Mouse (Mus musculus) hindbrain, embryonic 10.5 days (tissue): ENCODE data around the gene Iqca. TPM values are rescaled to one million over a fixed set of nuclear protein-coding genes. Genes with fewer than 3 reads are reported as not detected.

ENCODE experiments used
- DNase-seq: peaks from one replicate; pipeline ENCODE4 v3.0.0-alpha.2; 2017; ENCODE audit warnings: low spot score
- H3K27ac ChIP-seq: fragments of 300-500 bp; sonication (generic); 2 replicates; pipeline ENCODE4 v1.5.1; 2016; ENCODE audit warnings: mild to moderate bottlenecking, moderate library complexity
- H3K27me3 ChIP-seq: fragments of 300-500 bp; sonication (generic); 2 replicates; pipeline ENCODE4 v1.6.1; 2016; ENCODE audit warnings: mild to moderate bottlenecking; ENCODE audit not compliant: poor library complexity, insufficient read depth, severe bottlenecking
- H3K36me3 ChIP-seq: fragments of 300-500 bp; sonication (generic); 2 replicates; pipeline ENCODE4 v1.6.1; 2016; ENCODE audit warnings: mild to moderate bottlenecking, moderate library complexity
- H3K4me1 ChIP-seq: fragments of 300-500 bp; sonication (generic); replicated peaks from 2 replicates; pipeline ENCODE4 v1.6.1; 2016; ENCODE audit warnings: mild to moderate bottlenecking
- H3K4me3 ChIP-seq: fragments of 300-500 bp; sonication (generic); 2 replicates; pipeline ENCODE4 v1.5.1; 2016; ENCODE audit warnings: mild to moderate bottlenecking, moderate library complexity
- H3K9me3 ChIP-seq: fragments of 300-500 bp; sonication (generic); 2 replicates; pipeline ENCODE4 v1.6.1; 2016; ENCODE audit warnings: mild to moderate bottlenecking, moderate library complexity
- WGBS: fragments of 180-500 bp; shearing (Covaris S2); methylation state at CpG from one replicate; pipeline ENCODE4 v1.1.7; 2016; 5-methylcytosine and 5-hydroxymethylcytosine counted together
- polyA plus RNA-seq: library from polyadenylated mRNA; unstranded; fragments of >200 nt; fragmentation: Nextera tagmentation; extraction: Ambion mirVana; gene quantifications from 2 replicates; pipeline ENCODE4 v1.2.1, GENCODE M21; 2016

Iqca gene
- polyA plus RNA-seq, 1 experiment from 2014 or later: 1.4 TPM

GRCm38 (mm10) chr1:90177565-90177964 lies 24.4 kb upstream of the Iqca start:
- H3K9me3 ChIP-seq: no peaks in the 10 kb centered on the region
- no peaks in the 10 kb centered on the region for H3K27me3 ChIP-seq
- H3K36me3 ChIP-seq: no peaks in the 10 kb centered on the region
- H3K4me3 ChIP-seq: no peak overlapping the region
- DNase-seq: no peak
- H3K27ac ChIP-seq: no peak overlapping the region
- H3K4me1 ChIP-seq: peaks cover 21% of the 10 kb centered on the region

GRCm38 (mm10) chr1:90176223-90176622 lies 23.0 kb upstream of the Iqca start:
- 85% methylated on average over 7 of the region's 7 CpGs for WGBS
- H3K36me3 ChIP-seq: no peaks in the 10 kb centered on the region

GRCm38 (mm10) chr1:90174338-90174737 lies 21.1 kb upstream of the Iqca start:
- no peak overlapping the region for H3K27ac ChIP-seq

More at GRCm38 (mm10) chr1:90176223-90176622, 23.0 kb upstream of the Iqca start:
- no peaks in the 10 kb centered on the region for H3K9me3 ChIP-seq
- H3K27ac ChIP-seq: 0 out of 2 replicates have a peak overlapping the region, but pooled peaks have one; percentile 24
- DNase-seq: no peak
- peaks cover 14% of the 10 kb centered on the region for H3K4me1 ChIP-seq
- no peaks in the 10 kb centered on the region for H3K27me3 ChIP-seq
- no peak overlapping the region for H3K4me3 ChIP-seq

DNA sequence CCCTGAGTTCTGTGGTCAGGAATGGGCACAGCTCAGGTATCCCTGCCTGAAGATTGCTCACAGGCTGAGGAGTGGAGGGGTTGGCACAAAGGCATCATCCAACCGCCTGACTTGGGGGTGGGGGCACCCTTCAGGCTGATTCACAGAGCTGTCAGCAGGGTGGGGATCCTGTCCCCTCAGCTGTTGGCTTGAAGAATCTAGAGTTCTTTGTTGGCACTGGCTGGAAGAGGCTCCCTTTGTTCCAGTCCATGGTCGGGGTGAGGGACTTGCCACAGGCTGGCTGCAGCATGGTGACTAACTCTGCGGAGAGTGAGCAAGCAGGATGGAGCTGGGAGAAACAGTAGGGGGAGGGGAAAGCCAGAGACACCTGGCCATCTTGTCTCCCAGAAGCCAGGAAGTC lies 11.1 kb upstream of the Iqca start:
- H3K36me3 ChIP-seq: no peaks in the 10 kb centered on the region
- WGBS: 43% methylated on average over 3 of the region's 3 CpGs
- H3K27ac ChIP-seq: peak overlapping the region; percentile 78
- H3K27me3 ChIP-seq: no peaks in the 10 kb centered on the region
- H3K4me1 ChIP-seq: peaks cover 24% of the 10 kb centered on the region
- no peak overlapping the region for H3K4me3 ChIP-seq
- H3K9me3 ChIP-seq: no peaks in the 10 kb centered on the region
- DNase-seq: no peak

More at GRCm38 (mm10) chr1:90174338-90174737, 21.1 kb upstream of the Iqca start:
- Histone ChIP-seq H3K4me3 (no peak overlapping the region), H3K4me1 (peaks cover 14% of the 10 kb centered on the region), H3K9me3 (no peaks in the 10 kb centered on the region), H3K36me3 (no peaks in the 10 kb centered on the region), H3K27me3 (no peaks in the 10 kb centered on the region)
- no peak for DNase-seq
- WGBS: 51% methylated on average over 8 of the region's 8 CpGs

GRCm38 (mm10) chr1:90163161-90163560 lies 10.0 kb upstream of the Iqca start:
- Histone ChIP-seq H3K4me3 (no peak overlapping the region), H3K27me3 (no peaks in the 10 kb centered on the region), H3K36me3 (no peaks in the 10 kb centered on the region), H3K27ac (peak overlapping the region; percentile 66), H3K9me3 (no peaks in the 10 kb centered on the region), H3K4me1 (peaks cover 24% of the 10 kb centered on the region)
- no peak for DNase-seq
- 84% methylated on average over 7 of the region's 7 CpGs for WGBS

- no peak for DNase-seq
- Histone ChIP-seq H3K27ac (peak overlapping the region; percentile 66), H3K27me3 (no peaks in the 10 kb centered on the region), H3K4me1 (peaks cover 24% of the 10 kb centered on the region), H3K36me3 (no peaks in the 10 kb centered on the region), H3K4me3 (no peak overlapping the region), H3K9me3 (no peaks in the 10 kb centered on the region)
- 63% methylated on average over 13 of the region's 13 CpGs for WGBS
Measured at GRCm38 (mm10) chr1:90162379-90162857, 9.2 kb upstream of the Iqca start.

DNA sequence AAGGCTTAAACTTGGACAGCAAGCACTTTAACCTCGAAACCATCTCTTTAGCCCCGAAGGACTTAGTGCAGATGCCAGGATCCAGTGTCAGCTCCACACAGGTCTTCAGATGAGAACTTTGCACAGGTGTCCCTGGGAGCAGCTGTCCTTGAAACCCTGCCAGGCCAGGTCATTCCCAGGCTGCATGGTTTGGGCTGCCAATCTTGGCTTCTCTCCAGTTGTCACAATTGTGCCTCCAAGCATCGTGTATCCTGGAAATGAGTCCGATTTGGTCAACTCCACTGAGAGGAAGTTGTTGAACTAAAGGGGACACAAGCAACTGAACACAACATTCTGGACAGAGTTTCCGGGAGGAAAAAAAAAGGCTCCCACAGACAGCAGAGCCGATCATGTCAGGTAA lies 8.4 kb upstream of the Iqca start:
- Histone ChIP-seq H3K9me3 (no peaks in the 10 kb centered on the region), H3K27ac (no peak overlapping the region), H3K4me1 (peaks cover 24% of the 10 kb centered on the region), H3K4me3 (no peak overlapping the region), H3K27me3 (no peaks in the 10 kb centered on the region), H3K36me3 (no peaks in the 10 kb centered on the region)
- DNase-seq: no peak
- WGBS: 87% methylated on average over 6 of the region's 6 CpGs

- H3K9me3 ChIP-seq: no peaks in the 10 kb centered on the region
- H3K4me1 ChIP-seq: peaks cover 24% of the 10 kb centered on the region
- H3K27ac ChIP-seq: peak overlapping the region; percentile 42; the same call in 1 of the 2 replicates
- no peak overlapping the region for H3K4me3 ChIP-seq
- H3K27me3 ChIP-seq: peaks cover 7% of the 10 kb centered on the region; the same call in 1 of the 2 replicates
- no peak for DNase-seq
- H3K36me3 ChIP-seq: no peaks in the 10 kb centered on the region
- 45% methylated on average over 13 of the region's 13 CpGs for WGBS
Measured at GRCm38 (mm10) chr1:90159927-90160326, 6.7 kb upstream of the Iqca start.

DNA sequence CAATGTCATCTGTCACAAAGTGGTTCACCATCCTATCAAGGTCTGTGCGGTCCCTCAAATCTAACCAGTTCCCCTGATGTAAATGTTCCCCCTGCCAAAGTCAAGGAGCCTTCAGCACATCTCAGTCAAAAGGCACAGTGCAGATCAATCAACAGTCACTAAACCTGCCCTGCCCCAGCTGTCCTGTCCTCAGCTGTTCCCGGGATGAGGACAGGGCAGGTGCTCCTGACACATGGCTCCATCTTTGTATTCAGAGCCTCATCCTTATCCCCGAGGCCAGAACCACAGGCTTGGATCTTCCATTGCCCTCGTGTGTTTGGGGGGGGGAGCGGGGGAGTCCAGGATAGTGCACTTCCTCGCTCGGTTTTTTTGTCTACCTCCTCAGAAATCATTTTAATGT lies 3.4 kb upstream of the Iqca start:
- H3K9me3 ChIP-seq: no peaks in the 10 kb centered on the region
- H3K27ac ChIP-seq: no peak overlapping the region

DNA sequence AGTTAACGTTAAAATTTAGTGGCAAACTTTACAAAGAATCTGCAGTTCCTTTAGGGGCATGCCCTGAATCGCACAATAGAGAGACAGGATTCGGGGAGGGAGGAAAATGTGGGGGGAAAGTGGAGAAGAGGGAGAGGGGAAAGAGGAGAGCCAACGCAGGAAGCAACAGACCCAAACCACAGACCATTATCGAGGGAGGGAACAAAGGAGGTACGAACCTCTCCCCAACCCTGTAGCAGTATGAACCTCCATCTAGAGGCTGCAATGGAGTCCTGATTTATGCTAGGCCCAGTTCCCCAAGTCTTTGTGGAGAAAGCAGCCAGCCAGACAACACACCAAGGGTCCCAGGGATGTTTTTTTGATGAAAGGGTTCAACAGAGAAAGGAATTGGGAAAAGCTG lies 586 bp upstream of the Iqca start:
- no peak for DNase-seq
- H3K4me3 ChIP-seq: peak overlapping the region; percentile 44
- H3K27ac ChIP-seq: peak overlapping the region; percentile 86
- H3K9me3 ChIP-seq: no peaks in the 10 kb centered on the region
- 16% methylated on average over 6 of the region's 6 CpGs for WGBS
- peaks cover 24% of the 10 kb centered on the region for H3K4me1 ChIP-seq
- H3K27me3 ChIP-seq: peaks cover 7% of the 10 kb centered on the region; the same call in 1 of the 2 replicates
- no peaks in the 10 kb centered on the region for H3K36me3 ChIP-seq

More for the DNA sequence above, 3.4 kb upstream of the Iqca start:
- Histone ChIP-seq H3K4me1 (peaks cover 28% of the 10 kb centered on the region), H3K36me3 (no peaks in the 10 kb centered on the region), H3K4me3 (no peak overlapping the region), H3K27me3 (peaks cover 7% of the 10 kb centered on the region; the same call in 1 of the 2 replicates)
- 80% methylated on average over 7 of the region's 7 CpGs for WGBS
- DNase-seq: no peak

DNA sequence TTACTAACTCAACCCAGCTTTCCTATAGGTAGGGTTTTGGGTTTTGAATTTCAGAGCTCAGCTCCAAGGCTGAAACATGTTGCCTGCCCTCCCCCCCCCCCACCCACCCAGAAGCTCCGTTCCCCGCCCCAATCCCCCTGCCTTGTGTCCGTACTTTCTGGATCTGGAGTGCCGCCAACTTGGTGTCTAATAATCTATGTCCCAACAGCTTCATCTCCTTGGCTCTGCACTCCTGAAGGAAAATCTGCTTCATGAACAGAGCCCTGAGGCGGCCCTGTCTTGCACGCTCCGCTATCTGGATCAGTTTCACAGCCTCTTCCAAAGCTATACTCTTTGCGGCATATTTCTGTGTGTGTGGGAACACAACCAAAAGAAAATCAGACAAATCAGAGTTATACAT lies 13.5 kb downstream of the Iqca start:
- WGBS: 91% methylated on average over 8 of the region's 8 CpGs

DNA sequence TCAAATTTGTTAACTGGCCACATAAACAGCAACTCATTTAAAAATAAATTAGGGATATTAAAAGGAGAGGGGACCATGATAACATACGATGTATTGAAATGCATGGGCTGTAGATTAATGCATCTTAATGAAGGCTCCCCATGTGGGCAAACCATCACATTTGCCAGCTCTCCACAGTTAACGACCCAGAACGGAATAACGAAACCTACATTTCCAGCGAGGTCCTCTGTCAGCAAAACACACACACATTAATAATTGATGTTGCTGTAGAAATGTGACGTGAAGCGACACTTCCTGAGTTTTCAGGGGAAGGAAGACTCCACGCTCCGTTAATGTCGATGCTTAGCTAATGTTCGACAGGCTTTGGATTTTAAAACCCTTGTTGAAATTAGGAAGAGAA lies 20.8 kb downstream of the Iqca start:
- DNase-seq: no peak
- H3K36me3 ChIP-seq: no peaks in the 10 kb centered on the region
- H3K4me3 ChIP-seq: no peak overlapping the region
- H3K4me1 ChIP-seq: peaks cover 11% of the 10 kb centered on the region; the same call in 1 of the 2 replicates
- H3K27ac ChIP-seq: no peak overlapping the region
- WGBS: 83% methylated on average over 11 of the region's 11 CpGs
- H3K27me3 ChIP-seq: no peaks in the 10 kb centered on the region; the same call in 1 of the 2 replicates
- H3K9me3 ChIP-seq: no peaks in the 10 kb centered on the region

More for the DNA sequence above, 13.5 kb downstream of the Iqca start:
- no peaks in the 10 kb centered on the region for H3K27me3 ChIP-seq
- DNase-seq: no peak
- 0 out of 2 replicates have a peak, but pooled peaks cover 4% of the 10 kb centered on the region for H3K4me1 ChIP-seq
- H3K27ac ChIP-seq: no peak overlapping the region
- H3K9me3 ChIP-seq: no peaks in the 10 kb centered on the region
- no peak overlapping the region for H3K4me3 ChIP-seq
- H3K36me3 ChIP-seq: no peaks in the 10 kb centered on the region

GRCm38 (mm10) chr1:90131982-90132381 lies 21.2 kb downstream of the Iqca start:
- Histone ChIP-seq H3K27me3 (no peaks in the 10 kb centered on the region; the same call in 1 of the 2 replicates), H3K4me3 (no peak overlapping the region), H3K36me3 (no peaks in the 10 kb centered on the region), H3K9me3 (no peaks in the 10 kb centered on the region), H3K27ac (no peak overlapping the region), H3K4me1 (peaks cover 14% of the 10 kb centered on the region; the same call in 1 of the 2 replicates)
- 81% methylated on average over 7 of the region's 7 CpGs for WGBS
- no peak for DNase-seq

- no peaks in the 10 kb centered on the region for H3K27me3 ChIP-seq
- WGBS: 96% methylated on average over 12 of the region's 12 CpGs
- no peak overlapping the region for H3K4me3 ChIP-seq
- 0 out of 2 replicates have a peak, but pooled peaks cover 7% of the 10 kb centered on the region for H3K4me1 ChIP-seq
- no peaks in the 10 kb centered on the region for H3K36me3 ChIP-seq
- DNase-seq: no peak
- H3K9me3 ChIP-seq: no peaks in the 10 kb centered on the region
- no peak overlapping the region for H3K27ac ChIP-seq
Measured at GRCm38 (mm10) chr1:90124561-90124960, 28.6 kb downstream of the Iqca start.
